Mouse (Mus musculus): ENCODE measurements at regions not wholly inside any gene's neighbourhood (a gene's known extent, or its start where the extent isn't known, plus 50 kb on each side); places are given as distances from the start of the nearest gene placed in this dataset.

DNA sequence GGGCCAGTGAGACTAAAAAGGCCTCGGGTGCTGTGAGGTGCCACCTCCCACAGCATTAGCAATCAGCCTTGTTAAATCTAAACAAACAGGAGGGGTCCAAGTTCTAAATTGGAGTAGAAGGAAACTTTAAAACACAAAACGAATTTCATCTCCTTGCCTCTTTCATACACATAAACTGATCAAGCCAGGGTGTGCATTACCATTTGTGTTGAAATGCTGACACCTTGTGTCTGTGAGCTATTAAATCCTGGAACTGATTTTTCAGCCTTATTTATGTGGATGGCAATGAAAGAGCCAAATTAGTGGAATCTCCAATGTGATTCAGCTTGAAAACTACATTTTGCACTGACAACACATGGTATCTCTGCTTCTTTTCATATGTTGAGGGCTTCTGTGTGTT lies 114.8 kb downstream of the Pcsk1 start:
- no peaks in the 10 kb centered on the region for H3K9me3 ChIP-seq (ENCODE audit: control insufficient read depth, low read length)
- no peaks in the 10 kb centered on the region for H3K4me1 ChIP-seq (replicated peaks; ENCODE audit: control insufficient read depth in 2 of 2, insufficient read depth in 2 of 2, low read length in 1 of 2)
- no peak overlapping the region for H3K4me3 ChIP-seq (ENCODE audit: insufficient read depth in 1 of 2, low read depth in 2 of 2, low read length in 2 of 2)
- DNase-seq (ENCODE audit: low read depth in 3 of 3, low spot score in 3 of 3) (no peak), ATAC-seq (ENCODE audit: insufficient read depth) (no peak)
- no peak for TF ChIP-seq EP300 (IDR thresholded peaks at IDR 0.05; ENCODE audit: low read depth)
- no peak for TF ChIP-seq CTCF (IDR thresholded peaks at IDR 0.05; ENCODE audit: low read depth)
- H3K4me2 ChIP-seq (ENCODE audit: low read depth): no peak overlapping the region
- H3K9ac ChIP-seq (replicated peaks): no peak overlapping the region
- 23% methylated on average over 2 of the region's 2 CpGs for WGBS (ENCODE audit: insufficient replicate concordance)
- H3K27me3 ChIP-seq (ENCODE audit: control insufficient read depth, insufficient read depth, low read length): no peaks in the 10 kb centered on the region
- H3K36me3 ChIP-seq (replicated peaks; ENCODE audit: control insufficient read depth, insufficient read depth, low read depth): no peaks in the 10 kb centered on the region
- no peak overlapping the region for H3K27ac ChIP-seq

DNA sequence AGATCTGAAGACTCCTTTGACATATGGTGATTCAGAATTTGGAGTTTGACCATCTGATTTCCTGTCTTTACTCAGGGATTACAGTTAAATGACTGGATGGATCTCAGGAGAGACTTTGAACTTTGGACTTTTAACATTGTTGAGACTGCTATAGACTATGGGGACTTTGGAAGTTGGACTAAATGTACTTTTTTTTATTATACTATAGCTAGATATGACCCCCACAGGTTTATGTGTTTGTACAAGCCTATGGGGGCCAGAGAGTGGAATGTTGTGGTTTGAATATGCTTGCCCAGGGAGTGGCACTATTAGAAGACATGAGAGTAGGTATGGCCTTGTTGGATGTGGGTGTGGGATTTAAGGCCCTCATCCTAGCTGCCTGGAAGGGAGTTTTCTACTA lies 134.3 kb downstream of the Pcsk1 start:
- H3K4me2 ChIP-seq (ENCODE audit: low read depth): no peak overlapping the region
- ATAC-seq (ENCODE audit: insufficient read depth) (no peak), DNase-seq (ENCODE audit: low read depth in 3 of 3, low spot score in 3 of 3) (no peak)
- no peaks in the 10 kb centered on the region for H3K36me3 ChIP-seq (replicated peaks; ENCODE audit: control insufficient read depth, insufficient read depth, low read depth)
- no peaks in the 10 kb centered on the region for H3K9me3 ChIP-seq (ENCODE audit: control insufficient read depth, low read length)
- no peak overlapping the region for H3K4me3 ChIP-seq (ENCODE audit: insufficient read depth in 1 of 2, low read depth in 2 of 2, low read length in 2 of 2)
- no peaks in the 10 kb centered on the region for H3K27me3 ChIP-seq (ENCODE audit: control insufficient read depth, insufficient read depth, low read length)
- no peak overlapping the region for H3K27ac ChIP-seq
- TF ChIP-seq CTCF (IDR thresholded peaks at IDR 0.05; ENCODE audit: low read depth) (no peak), EP300 (IDR thresholded peaks at IDR 0.05; ENCODE audit: low read depth) (no peak)
- no peak overlapping the region for H3K9ac ChIP-seq (replicated peaks)
- H3K4me1 ChIP-seq (replicated peaks; ENCODE audit: control insufficient read depth in 2 of 2, insufficient read depth in 2 of 2, low read length in 1 of 2): no peaks in the 10 kb centered on the region

DNA sequence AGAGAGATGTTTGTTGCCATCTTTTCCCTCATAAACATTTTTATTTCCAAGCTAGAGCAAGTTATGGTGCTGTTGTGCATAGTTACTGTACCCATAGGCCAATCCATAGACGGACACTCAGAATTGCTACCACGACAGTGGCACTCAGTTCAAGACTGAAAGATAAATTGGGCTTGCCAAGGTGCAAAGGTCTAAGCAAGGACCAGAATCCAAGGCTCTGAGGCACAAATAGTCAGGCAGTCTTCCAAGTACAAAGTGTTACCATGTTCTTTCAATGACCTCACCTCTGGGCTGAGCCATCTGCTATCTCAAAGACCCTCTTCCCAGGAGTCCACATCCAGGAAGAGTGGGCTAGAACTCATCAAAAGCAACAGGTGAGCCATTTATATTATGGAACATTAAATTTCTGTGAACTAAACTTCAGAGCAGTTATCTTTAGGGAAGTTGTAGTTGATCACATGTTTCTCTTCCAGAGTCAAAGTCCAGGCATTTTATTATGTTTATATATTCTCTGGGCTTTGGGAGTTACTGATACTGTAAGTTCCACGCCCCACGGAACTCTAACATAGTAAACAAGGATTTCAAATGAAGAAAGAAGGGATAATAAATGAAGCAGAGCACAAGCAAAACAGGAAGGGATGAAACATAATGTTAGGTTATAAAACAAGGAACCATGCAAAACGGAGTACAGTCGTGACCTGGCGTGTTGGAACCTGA lies 136.1 kb downstream of the Pcsk1 start:
- no peak overlapping the region for H3K4me2 ChIP-seq (ENCODE audit: low read depth)
- no peak for TF ChIP-seq EP300 (IDR thresholded peaks at IDR 0.05; ENCODE audit: low read depth)
- TF ChIP-seq CTCF (IDR thresholded peaks at IDR 0.05; ENCODE audit: low read depth): no peak
- DNase-seq (ENCODE audit: low read depth in 3 of 3, low spot score in 3 of 3) (no peak), ATAC-seq (ENCODE audit: insufficient read depth) (no peak)
- no peaks in the 10 kb centered on the region for H3K27me3 ChIP-seq (ENCODE audit: control insufficient read depth, insufficient read depth, low read length)
- no peaks in the 10 kb centered on the region for H3K36me3 ChIP-seq (replicated peaks; ENCODE audit: control insufficient read depth, insufficient read depth, low read depth)
- no peaks in the 10 kb centered on the region for H3K9me3 ChIP-seq (ENCODE audit: control insufficient read depth, low read length)
- H3K27ac ChIP-seq: no peak overlapping the region
- WGBS (ENCODE audit: insufficient replicate concordance): 69% methylated on average over 7 of the region's 7 CpGs
- H3K9ac ChIP-seq (replicated peaks): no peak overlapping the region
- H3K4me3 ChIP-seq (ENCODE audit: insufficient read depth in 1 of 2, low read depth in 2 of 2, low read length in 2 of 2): no peak overlapping the region
- H3K4me1 ChIP-seq (replicated peaks; ENCODE audit: control insufficient read depth in 2 of 2, insufficient read depth in 2 of 2, low read length in 1 of 2): no peaks in the 10 kb centered on the region

DNA sequence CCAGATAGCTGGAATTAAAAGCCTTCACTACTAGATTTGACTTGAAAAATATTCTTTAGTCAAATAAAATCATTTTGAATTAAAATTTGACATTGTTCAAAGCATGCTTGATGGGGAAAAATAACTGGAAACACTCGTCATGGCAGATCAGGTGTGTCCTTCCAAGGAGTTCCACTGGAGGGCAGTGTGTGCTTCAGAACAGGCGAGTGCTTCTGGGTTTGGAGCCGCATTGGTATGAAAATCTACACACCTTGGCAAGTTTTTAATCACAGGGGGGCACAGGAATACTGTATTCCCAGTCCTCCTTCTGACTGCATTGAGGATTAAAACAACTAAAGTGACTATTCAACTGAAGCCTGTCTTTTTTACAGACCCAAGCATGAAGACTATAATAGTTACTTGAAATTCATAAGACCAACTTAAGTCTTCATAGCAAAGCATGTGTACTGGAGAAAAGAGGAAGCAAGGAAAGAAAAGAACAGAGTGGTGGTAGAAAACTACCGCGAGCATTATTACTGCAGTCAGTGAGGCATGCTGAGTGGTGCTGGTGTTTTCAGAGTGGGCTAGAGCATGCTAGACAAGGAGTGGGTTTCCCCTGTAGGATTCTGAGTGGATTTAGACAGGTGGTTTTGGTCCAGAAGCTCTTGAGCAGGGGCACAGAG lies 138.1 kb downstream of the Pcsk1 start:
- H3K9me3 ChIP-seq (ENCODE audit: control insufficient read depth, low read length): no peaks in the 10 kb centered on the region
- no peak overlapping the region for H3K9ac ChIP-seq (replicated peaks)
- no peaks in the 10 kb centered on the region for H3K27me3 ChIP-seq (ENCODE audit: control insufficient read depth, insufficient read depth, low read length)
- ATAC-seq (ENCODE audit: insufficient read depth) (no peak), DNase-seq (ENCODE audit: low read depth in 3 of 3, low spot score in 3 of 3) (peak in 2 of 3 experiments; percentile 9 to 20)
- 5% methylated on average over 5 of the region's 5 CpGs for WGBS (ENCODE audit: insufficient replicate concordance)
- H3K4me1 ChIP-seq (replicated peaks; ENCODE audit: control insufficient read depth in 2 of 2, insufficient read depth in 2 of 2, low read length in 1 of 2): no peaks in the 10 kb centered on the region
- H3K27ac ChIP-seq: no peak overlapping the region
- no peak overlapping the region for H3K4me2 ChIP-seq (ENCODE audit: low read depth)
- no peaks in the 10 kb centered on the region for H3K36me3 ChIP-seq (replicated peaks; ENCODE audit: control insufficient read depth, insufficient read depth, low read depth)
- TF ChIP-seq CTCF (IDR thresholded peaks at IDR 0.05; ENCODE audit: low read depth) (peak; percentile 73), EP300 (IDR thresholded peaks at IDR 0.05; ENCODE audit: low read depth) (no peak)
- no peak overlapping the region for H3K4me3 ChIP-seq (ENCODE audit: insufficient read depth in 1 of 2, low read depth in 2 of 2, low read length in 2 of 2)

DNA sequence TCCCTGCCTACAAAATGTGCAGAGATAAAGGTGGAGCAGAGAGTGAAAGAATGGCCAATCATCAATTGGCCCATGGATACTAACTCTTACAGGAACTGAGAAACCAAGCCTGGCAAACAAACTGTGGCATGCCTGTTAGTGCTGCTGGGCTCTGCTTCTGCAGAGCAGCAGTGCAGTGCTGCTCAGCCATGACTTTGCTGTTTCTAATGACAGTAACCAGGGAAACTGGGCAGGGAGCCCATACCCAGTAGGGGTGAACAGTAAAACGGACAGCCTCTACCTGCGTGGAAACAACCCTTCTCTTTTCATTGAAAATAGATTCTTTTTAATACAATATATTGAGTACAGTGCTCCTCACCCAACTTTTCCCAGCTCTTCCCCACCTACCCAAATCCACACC lies 146.8 kb downstream of the Pcsk1 start:
- Histone ChIP-seq H3K4me2 (ENCODE audit: low read depth) (no peak overlapping the region), H3K27ac (no peak overlapping the region), H3K9me3 (ENCODE audit: control insufficient read depth, low read length) (no peaks in the 10 kb centered on the region), H3K9ac (replicated peaks) (no peak overlapping the region), H3K4me1 (replicated peaks; ENCODE audit: control insufficient read depth in 2 of 2, insufficient read depth in 2 of 2, low read length in 1 of 2) (no peaks in the 10 kb centered on the region), H3K36me3 (replicated peaks; ENCODE audit: control insufficient read depth, insufficient read depth, low read depth) (no peaks in the 10 kb centered on the region), H3K4me3 (ENCODE audit: insufficient read depth in 1 of 2, low read depth in 2 of 2, low read length in 2 of 2) (no peak overlapping the region), H3K27me3 (ENCODE audit: control insufficient read depth, insufficient read depth, low read length) (no peaks in the 10 kb centered on the region)
- 70% methylated on average over 2 of the region's 2 CpGs for WGBS (ENCODE audit: insufficient replicate concordance)
- ATAC-seq (ENCODE audit: insufficient read depth) (no peak), DNase-seq (ENCODE audit: low read depth in 3 of 3, low spot score in 3 of 3) (no peak)
- TF ChIP-seq EP300 (IDR thresholded peaks at IDR 0.05; ENCODE audit: low read depth) (no peak), CTCF (IDR thresholded peaks at IDR 0.05; ENCODE audit: low read depth) (no peak)
